Mouse (Mus musculus): ENCODE data around the gene Cbx1.
"Not testable (repeated sequence)": the region's sequence is repeated elsewhere in the genome, so short reads cannot be mapped to it uniquely, and the experiment has no call there.

Gene Cbx1

GRCm38 (mm10) chr11:96775665-96776064, 13.3 kb upstream of the Cbx1 start:
- DNase-seq (ENCODE audit: low spot score) = no peak

- no peak for DNase-seq (ENCODE audit: low spot score)
Measured at GRCm38 (mm10) chr11:96776068-96776467, 12.9 kb upstream of the Cbx1 start.

GRCm38 (mm10) chr11:96776968-96777962, 11.7 kb upstream of the Cbx1 start, which contains the start of gene Snx11:
Snx11 (minus strand) TSS chr11:96777559.
- DNase-seq (ENCODE audit: low spot score) = peak; percentile 99

GRCm38 (mm10) chr11:96778061-96778627, 10.8 kb upstream of the Cbx1 start:
- DNase-seq (ENCODE audit: low spot score) = not testable (repeated sequence)

- DNase-seq (ENCODE audit: low spot score) = no peak
Measured at GRCm38 (mm10) chr11:96780306-96780705, 8.6 kb upstream of the Cbx1 start.

GRCm38 (mm10) chr11:96781425-96781824, 7.5 kb upstream of the Cbx1 start:
- DNase-seq (ENCODE audit: low spot score) = no peak

- peak; percentile 27 for DNase-seq (ENCODE audit: low spot score)
Measured at GRCm38 (mm10) chr11:96784847-96785246, 4.1 kb upstream of the Cbx1 start.

GRCm38 (mm10) chr11:96786731-96787450, 2.0 kb upstream of the Cbx1 start:
- no peak for DNase-seq (ENCODE audit: low spot score)

GRCm38 (mm10) chr11:96789990-96790389, 1.1 kb downstream of the Cbx1 start:
- no peak for DNase-seq (ENCODE audit: low spot score)

- no peak for DNase-seq (ENCODE audit: low spot score)
Measured at GRCm38 (mm10) chr11:96790681-96791080, 1.8 kb downstream of the Cbx1 start.

- DNase-seq (ENCODE audit: low spot score) = no peak
Measured at GRCm38 (mm10) chr11:96795491-96795890, 6.6 kb downstream of the Cbx1 start.

GRCm38 (mm10) chr11:96796081-96796480, 7.2 kb downstream of the Cbx1 start:
- DNase-seq (ENCODE audit: low spot score) = no peak

- no peak for DNase-seq (ENCODE audit: low spot score)
Measured at GRCm38 (mm10) chr11:96796586-96796985, 7.7 kb downstream of the Cbx1 start.

- no peak for DNase-seq (ENCODE audit: low spot score)
Measured at GRCm38 (mm10) chr11:96799511-96799910, 10.6 kb downstream of the Cbx1 start.

GRCm38 (mm10) chr11:96805606-96806005, 16.7 kb downstream of the Cbx1 start:
- DNase-seq (ENCODE audit: low spot score) = no peak

GRCm38 (mm10) chr11:96808066-96808465, 19.1 kb downstream of the Cbx1 start:
- DNase-seq (ENCODE audit: low spot score) = no peak

- DNase-seq (ENCODE audit: low spot score) = no peak
Measured at GRCm38 (mm10) chr11:96809562-96810235, 20.8 kb downstream of the Cbx1 start.

GRCm38 (mm10) chr11:96811188-96811587, 22.3 kb downstream of the Cbx1 start:
- DNase-seq (ENCODE audit: low spot score) = not testable (repeated sequence)

- DNase-seq (ENCODE audit: low spot score) = no peak
Measured at GRCm38 (mm10) chr11:96813455-96813854, 24.5 kb downstream of the Cbx1 start.

- DNase-seq (ENCODE audit: low spot score) = no peak
Measured at GRCm38 (mm10) chr11:96813920-96814319, 25.0 kb downstream of the Cbx1 start.

- no peak for DNase-seq (ENCODE audit: low spot score)
Measured at GRCm38 (mm10) chr11:96814443-96814842, 25.5 kb downstream of the Cbx1 start.

- DNase-seq (ENCODE audit: low spot score) = no peak
Measured at GRCm38 (mm10) chr11:96815895-96816294, 27.0 kb downstream of the Cbx1 start.
